In genomic region chr16:19760074-19760473, GRCm38 (mm10) we compare ENCODE assay signal across 8 mouse cellular contexts. TPM values are rescaled to one million over a fixed set of nuclear protein-coding genes. Genes with fewer than 3 reads are reported as not detected.
DNase-seq lines count a peak whose midpoint lies in the region; ATAC-seq lines count a peak whose summit lies in the region.

Gene B3gnt5, plus strand, starts transcription at chr16:19760208.

- peak; percentile 94 for ATAC-seq in forebrain, embryonic 12.5 days (ENCODE audit: low FRiP score)

- peak within 1 kb of the TSS; percentile 65 for H3K4me2 ChIP-seq in forebrain, embryonic 12.5 days

- H3K9me3 ChIP-seq in forebrain, embryonic 12.5 days, result no peaks in the 10 kb centered on the region
- no peaks in the 10 kb centered on the region for H3K9me3 ChIP-seq in limb, embryonic 10.5 days (replicated peaks)

- H3K27me3 ChIP-seq in forebrain, embryonic 12.5 days, result no peaks in the 10 kb centered on the region
- no peaks in the 10 kb centered on the region for H3K27me3 ChIP-seq in limb, embryonic 10.5 days (ENCODE audit: low read depth, poor library complexity, severe bottlenecking)

- intact Hi-C loops in left cerebral cortex, postnatal 14 days (cut with DNase I), result no loop called here

- peaks cover 10% of the 10 kb centered on the region for H3K4me1 ChIP-seq in forebrain, embryonic 12.5 days
- H3K4me1 ChIP-seq in limb, embryonic 10.5 days, result peaks cover 11% of the 10 kb centered on the region

- H3K27ac ChIP-seq in forebrain, embryonic 12.5 days, result peak within 1 kb of the TSS; percentile 90
- H3K27ac ChIP-seq in limb, embryonic 10.5 days, result peak within 1 kb of the TSS; percentile 99

- peak; percentile 88 for DNase-seq in 416B (ENCODE audit: low read depth)
- peak; percentile 97 for DNase-seq in R1 (ENCODE audit: low read depth, low spot score)
- peak; percentile 71 for DNase-seq in heart, postnatal 4 days
- peak; percentile 91 for DNase-seq in limb, embryonic 10.5 days (ENCODE audit: low spot score)
- peak; percentile 92 for DNase-seq in mesoderm, embryonic 11.5 days (ENCODE audit: low read depth, low spot score)
- DNase-seq in spleen, postnatal 4 days (ENCODE audit: low spot score in 2 of 2), result peak; percentile 31 to 67
- no peak for DNase-seq in left cerebral cortex, postnatal 14 days (ENCODE audit: low spot score in 2 of 2)

- H3K4me3 ChIP-seq in forebrain, embryonic 12.5 days (replicated peaks), result peak within 1 kb of the TSS; percentile 60
- peak within 1 kb of the TSS; percentile 81 for H3K4me3 ChIP-seq in limb, embryonic 10.5 days

- H3K36me3 ChIP-seq in forebrain, embryonic 12.5 days (replicated peaks), result peaks cover 7% of the 10 kb centered on the region
- peaks cover 12% of the 10 kb centered on the region for H3K36me3 ChIP-seq in limb, embryonic 10.5 days

- peak within 1 kb of the TSS; percentile 85 for H3K9ac ChIP-seq in forebrain, embryonic 12.5 days

- WGBS in forebrain, embryonic 12.5 days, result 0% methylated on average over 15 of the region's 15 CpGs
- WGBS in limb, embryonic 10.5 days, result 0% methylated on average over 15 of the region's 15 CpGs

RNA-seq across cellular contexts. Expression of gene B3gnt5, which starts in this region (rescaled TPM):
- polyA plus RNA-seq in forebrain, embryonic 12.5 days (2016; fragmentation: Nextera tagmentation; extraction: Ambion mirVana), result 53.7 and 57.8 TPM in 2 replicates
- total RNA-seq in heart, postnatal 4 days (2021), result 10 to 100 TPM; 18.0 to 21.9 TPM
- polyA plus RNA-seq in limb, embryonic 10.5 days (2016; fragmentation: Nextera tagmentation; extraction: Ambion mirVana), result 40.9 and 41.6 TPM in 2 replicates
- total RNA-seq in left cerebral cortex, postnatal 14 days (2021), result 1 to 10 TPM in 1 of 2 experiments, under 1 TPM in 1; 0.99 to 1.5 TPM

Comparison
In these comparisons a context has a peak if more than half of its experiments do, and no peak if none do; other contexts are left out.
1. RNA of gene B3gnt5 (total RNA-seq): 18.0 to 21.9 TPM in heart, postnatal 4 days; 0.99 to 1.5 TPM in left cerebral cortex, postnatal 14 days; every median in the first group is over 4 times any median in the second.
2. DNase-seq: peak in 416B (single experiment), R1 (single experiment), heart, postnatal 4 days (single experiment), limb, embryonic 10.5 days (single experiment), mesoderm, embryonic 11.5 days (single experiment) and spleen, postnatal 4 days (2 of 2); none in left cerebral cortex, postnatal 14 days (0 of 2).